Mouse (Mus musculus) urinary bladder, postnatal 0 days (tissue): ENCODE measurements around the gene Pdzd8. TPM values are rescaled to one million over a fixed set of nuclear protein-coding genes. Genes with fewer than 3 reads are reported as not detected.

ENCODE experiments used
- polyA plus RNA-seq: library from polyadenylated mRNA; unstranded; fragments of >200 nt; fragmentation: Nextera tagmentation; extraction: Ambion mirVana; gene quantifications from 2 replicates; pipeline ENCODE4 v1.2.1, GENCODE M21; 2015

Gene Pdzd8
- 5.1 and 5.9 TPM in 2 replicates for polyA plus RNA-seq

DNA sequence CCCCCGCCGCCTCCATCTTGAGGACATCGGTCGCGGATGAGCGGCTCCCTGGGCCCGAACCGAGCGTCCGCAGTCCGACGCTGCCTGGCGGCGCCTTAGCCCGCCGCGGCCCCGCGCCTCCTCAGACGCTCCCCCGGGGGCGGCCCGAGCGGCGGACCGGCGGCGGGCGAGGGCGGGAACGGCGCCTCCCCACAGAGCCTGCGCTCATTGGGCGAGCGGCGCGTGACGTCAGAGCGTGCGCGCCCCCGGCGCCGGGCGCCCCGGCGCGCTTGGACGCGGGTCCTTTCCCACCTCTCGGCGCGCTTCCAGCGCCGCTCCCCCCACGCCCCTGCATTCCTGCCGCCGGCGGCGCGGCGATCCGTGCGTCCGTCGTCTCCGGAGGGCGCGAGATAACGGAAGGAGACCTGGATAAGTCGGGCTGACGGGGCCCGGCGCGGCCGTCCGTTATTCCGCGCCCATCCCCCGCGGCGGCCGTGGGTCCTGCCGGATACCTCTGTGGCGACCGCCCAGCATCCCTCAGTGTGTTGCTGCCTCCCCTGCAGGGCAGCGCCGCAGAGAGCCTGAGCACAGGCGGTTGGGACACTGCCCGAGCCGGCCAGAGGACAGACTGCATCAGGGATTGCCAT lies at the start of gene Pdzd8:
Gene Pdzd8 (minus strand): TSS at position 123 of the 626 bp plus-strand sequence.

DNA sequence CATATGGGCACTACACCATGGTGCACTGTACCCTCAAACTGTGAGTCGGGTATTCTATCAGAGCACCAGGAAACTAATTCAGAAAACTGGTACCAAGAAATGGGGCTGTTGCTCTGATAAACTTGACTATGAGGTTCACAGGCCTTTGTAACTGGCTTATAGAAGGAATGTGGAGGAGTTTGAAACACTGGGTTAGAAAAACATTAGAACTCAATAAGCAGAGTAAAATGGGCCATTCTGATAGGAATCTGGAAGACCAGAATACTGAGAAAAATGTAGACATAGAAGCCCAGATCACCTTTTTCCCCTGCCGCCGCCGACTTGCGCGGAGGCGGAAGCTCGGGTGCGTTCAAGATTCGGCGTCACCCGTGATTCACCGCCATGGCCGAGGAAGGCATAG lies 23.6 kb downstream of the Pdzd8 start, which contains the start of gene Rps12-ps3:
Gene Rps12-ps3 (plus strand): TSS at position 301 of the 400 bp plus-strand sequence.

GRCm38 (mm10) chr19:59260718-59261442 lies 84.7 kb downstream of the Pdzd8 start, which contains the start of gene Slc18a2:
Gene Slc18a2 (plus strand): TSS chr19:59260896.

Other genes starting within 250 kb of the Pdzd8 start
- not detected in 2 replicates for gene Vax1, start 175.7 kb downstream of the Pdzd8 start, polyA plus RNA-seq
- not detected in 2 replicates for gene Kcnk18, start 126.6 kb downstream of the Pdzd8 start, polyA plus RNA-seq
- gene Slc18a2, start 84.9 kb downstream of the Pdzd8 start, polyA plus RNA-seq: 2.6 and 2.7 TPM in 2 replicates
- 13.0 and 29.8 TPM in 2 replicates for gene Rps12-ps3, start 23.5 kb downstream of the Pdzd8 start, polyA plus RNA-seq
- 0.44 TPM in 1 of 2 replicates, not detected in the other for gene Emx2, start 112.6 kb upstream of the Pdzd8 start, polyA plus RNA-seq